Mouse (Mus musculus) hindbrain, embryonic 11.5 days (tissue): ENCODE data around the gene Rabgap1l. TPM values are rescaled to one million over a fixed set of nuclear protein-coding genes. Genes with fewer than 3 reads are reported as not detected.

Experiments
- ATAC-seq: fragments of 200-750 bp; cut with Nextera tagmentation; 2 replicates; pipeline ENCODE4 v1.8.0; 2017; ENCODE audit warnings: mild to moderate bottlenecking, moderate TSS enrichment, moderate library complexity; ENCODE audit not compliant: low FRiP score
- DNase-seq: peaks from one replicate; pipeline ENCODE4 v3.0.0-alpha.2; 2015; ENCODE audit warnings: low spot score
- H3K27ac ChIP-seq: fragments of 300-500 bp; sonication (generic); 2 replicates; pipeline ENCODE4 v1.5.1; 2014; ENCODE audit warnings: mild to moderate bottlenecking, low read depth, low read length
- H3K27me3 ChIP-seq: fragments of 300-500 bp; sonication (generic); 2 replicates; pipeline ENCODE4 v1.6.1; 2014; ENCODE audit warnings: mild to moderate bottlenecking, low read length, moderate library complexity, mixed read lengths; ENCODE audit not compliant: control insufficient read depth, insufficient read depth
- H3K36me3 ChIP-seq: fragments of 300-500 bp; sonication (generic); 2 replicates; pipeline ENCODE4 v1.6.1; 2014; ENCODE audit warnings: mild to moderate bottlenecking, low read length, moderate library complexity, mixed read lengths; ENCODE audit not compliant: control insufficient read depth, insufficient read depth
- H3K4me1 ChIP-seq: fragments of 300-500 bp; sonication (generic); replicated peaks from 2 replicates; pipeline ENCODE4 v1.6.1; 2014; ENCODE audit warnings: low read length, mixed read lengths; ENCODE audit not compliant: control insufficient read depth, insufficient read depth
- H3K4me2 ChIP-seq: fragments of 300-500 bp; sonication (generic); replicated peaks from 2 replicates; pipeline ENCODE4 v1.6.1; 2014; ENCODE audit warnings: mild to moderate bottlenecking, low read depth, low read length
- H3K4me3 ChIP-seq: fragments of 300-500 bp; sonication (generic); 2 replicates; pipeline ENCODE4 v1.5.1; 2014; ENCODE audit warnings: low read depth, low read length
- H3K9ac ChIP-seq: fragments of 300-500 bp; sonication (generic); 2 replicates; pipeline ENCODE4 v1.6.1; 2014; ENCODE audit warnings: low read depth, low read length
- H3K9me3 ChIP-seq: fragments of 300-500 bp; sonication (generic); 2 replicates; pipeline ENCODE4 v1.6.1; 2016; ENCODE audit warnings: low read length; ENCODE audit not compliant: control insufficient read depth
- WGBS: fragments of 180-500 bp; shearing (Covaris S2); extraction: QIAGEN DNeasy Blood & Tissue Kit; methylation state at CpG from one replicate; pipeline ENCODE4 v1.1.7; 2014; 5-methylcytosine and 5-hydroxymethylcytosine counted together
- polyA plus RNA-seq: library from polyadenylated mRNA; unstranded; fragments of >200 nt; fragmentation: Nextera tagmentation; extraction: Ambion mirVana; gene quantifications from 2 replicates; pipeline ENCODE4 v1.2.1, GENCODE M21; 2014

Gene Rabgap1l
- polyA plus RNA-seq, 1 experiment from 2014 or later, result 20.0 TPM

DNA sequence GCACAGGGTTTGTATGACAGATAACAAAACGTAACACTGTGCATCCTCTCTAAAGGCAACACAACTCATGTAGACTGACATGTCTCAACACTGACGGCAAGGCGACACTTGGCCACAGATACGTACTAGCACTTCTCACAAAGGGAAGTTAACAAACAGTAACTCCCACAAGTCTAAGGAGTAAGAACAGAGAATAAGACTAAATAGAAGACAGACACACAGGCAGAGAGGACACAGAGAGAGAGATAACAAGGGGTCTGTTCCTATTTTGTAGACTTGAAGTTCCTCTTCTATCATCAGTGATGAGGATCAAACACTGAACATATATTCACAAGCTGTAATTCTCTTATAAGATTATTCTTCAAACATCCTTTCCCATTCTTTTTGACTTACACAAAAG lies 216.9 kb downstream of the Rabgap1l start:
- 84% methylated on average over 4 of the region's 4 CpGs for WGBS
- Histone ChIP-seq H3K4me3 (no peak overlapping the region), H3K4me2 (no peak overlapping the region), H3K4me1 (no peaks in the 10 kb centered on the region), H3K9ac (no peak overlapping the region), H3K9me3 (no peaks in the 10 kb centered on the region), H3K36me3 (no peaks in the 10 kb centered on the region), H3K27me3 (no peaks in the 10 kb centered on the region), H3K27ac (no peak overlapping the region)
- ATAC-seq (no peak), DNase-seq (no peak)

- Histone ChIP-seq H3K4me2 (no peak overlapping the region), H3K4me3 (no peak overlapping the region), H3K4me1 (no peaks in the 10 kb centered on the region), H3K36me3 (no peaks in the 10 kb centered on the region), H3K9me3 (no peaks in the 10 kb centered on the region), H3K9ac (no peak overlapping the region), H3K27me3 (no peaks in the 10 kb centered on the region), H3K27ac (no peak overlapping the region)
- DNase-seq, result no peak
- ATAC-seq, result no peak
- 84% methylated on average over 4 of the region's 4 CpGs for WGBS
These were observed 219.0 kb downstream of the Rabgap1l start for GRCm38 (mm10) chr1:160574039-160574438.

- Histone ChIP-seq H3K4me3 (no peak overlapping the region), H3K9ac (no peak overlapping the region), H3K27ac (no peak overlapping the region), H3K4me1 (no peaks in the 10 kb centered on the region), H3K4me2 (no peak overlapping the region), H3K9me3 (no peaks in the 10 kb centered on the region), H3K27me3 (no peaks in the 10 kb centered on the region), H3K36me3 (no peaks in the 10 kb centered on the region)
- no peak for DNase-seq
- ATAC-seq, result no peak
- 57% methylated on average over 4 of the region's 4 CpGs for WGBS
These were observed 226.6 kb downstream of the Rabgap1l start for GRCm38 (mm10) chr1:160566458-160566857.

DNA sequence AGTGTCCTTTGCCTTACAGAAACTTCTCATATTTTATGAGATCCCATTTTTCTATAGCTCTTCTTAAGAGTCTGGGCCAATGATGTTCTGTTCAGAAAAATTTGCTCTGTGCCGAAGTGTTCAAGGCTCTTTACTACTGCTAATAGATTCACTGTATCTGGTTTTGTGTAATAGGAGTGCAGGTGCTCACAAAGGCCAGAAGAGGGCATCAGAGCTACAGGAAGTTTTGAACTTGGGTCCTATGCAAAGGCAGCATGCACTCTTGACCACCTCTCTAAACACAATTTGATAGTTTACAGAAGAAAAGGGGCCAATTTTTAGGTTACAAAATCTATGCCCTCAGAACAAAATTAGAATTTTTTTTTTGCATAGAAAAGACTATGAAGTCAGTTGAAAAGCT lies 231.6 kb downstream of the Rabgap1l start:
- WGBS, result 85% methylated on average over 1 of the region's 1 CpGs
- Histone ChIP-seq H3K4me3 (no peak overlapping the region), H3K9me3 (no peaks in the 10 kb centered on the region), H3K9ac (no peak overlapping the region), H3K36me3 (no peaks in the 10 kb centered on the region), H3K27ac (no peak overlapping the region), H3K4me1 (no peaks in the 10 kb centered on the region), H3K27me3 (no peaks in the 10 kb centered on the region), H3K4me2 (no peak overlapping the region)
- ATAC-seq (0 out of 2 replicates have a peak, but pooled peaks have one; percentile 27), DNase-seq (peak; percentile 56)

DNA sequence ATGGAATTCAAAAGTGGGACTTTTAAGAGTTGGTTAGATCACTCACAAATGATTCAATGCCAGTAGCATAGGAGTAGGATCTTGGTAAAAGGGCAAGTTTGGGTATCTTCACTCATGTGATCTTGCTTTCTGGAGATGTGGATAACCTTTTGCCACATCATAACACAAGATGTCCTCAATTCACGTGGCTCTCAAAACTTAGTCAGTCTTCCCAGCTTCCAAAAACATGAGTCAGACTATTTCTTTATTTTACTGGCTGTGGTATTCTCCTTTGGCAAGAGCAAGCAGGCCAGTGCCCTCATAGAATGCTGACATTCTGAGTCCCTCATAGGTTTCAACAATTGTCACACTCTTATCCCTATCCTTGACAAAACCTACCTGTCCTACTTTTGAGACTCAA lies 242.4 kb downstream of the Rabgap1l start:
- Histone ChIP-seq H3K4me1 (no peaks in the 10 kb centered on the region), H3K9ac (no peak overlapping the region), H3K36me3 (no peaks in the 10 kb centered on the region), H3K4me2 (no peak overlapping the region), H3K27ac (no peak overlapping the region), H3K4me3 (no peak overlapping the region), H3K9me3 (no peaks in the 10 kb centered on the region), H3K27me3 (no peaks in the 10 kb centered on the region)
- WGBS, result 86% methylated on average over 1 of the region's 1 CpGs
- DNase-seq, result no peak
- ATAC-seq, result no peak

- H3K27ac ChIP-seq, result no peak overlapping the region
- no peaks in the 10 kb centered on the region for H3K4me1 ChIP-seq
- no peaks in the 10 kb centered on the region for H3K9me3 ChIP-seq
- H3K27me3 ChIP-seq, result no peaks in the 10 kb centered on the region
- WGBS, result 49% methylated on average over 4 of the region's 4 CpGs
- H3K36me3 ChIP-seq, result no peaks in the 10 kb centered on the region
- DNase-seq (peak; percentile 20), ATAC-seq (peak; percentile 68)
- H3K9ac ChIP-seq, result no peak overlapping the region
- H3K4me3 ChIP-seq, result no peak overlapping the region
- no peak overlapping the region for H3K4me2 ChIP-seq
These were observed 244.8 kb downstream of the Rabgap1l start for GRCm38 (mm10) chr1:160547934-160548876.

DNA sequence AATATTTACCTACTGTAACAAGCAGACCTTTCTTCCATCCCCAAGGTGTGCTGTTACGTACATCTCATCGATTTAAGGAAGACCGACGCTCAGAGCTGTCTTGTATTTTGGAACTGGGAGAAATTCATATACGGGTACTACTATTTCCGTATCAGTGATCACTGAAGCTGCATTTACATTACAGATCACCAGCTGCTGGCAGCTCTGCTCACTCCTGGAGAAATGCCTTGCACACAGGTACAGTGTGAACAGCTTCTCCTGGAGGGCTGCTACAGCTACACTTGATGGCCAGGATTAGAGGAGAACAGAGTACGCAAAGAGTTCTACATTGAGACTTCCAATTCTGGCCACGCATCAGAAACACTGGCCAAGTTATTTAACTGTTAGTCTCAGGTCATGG lies 257.4 kb downstream of the Rabgap1l start:
- Histone ChIP-seq H3K4me3 (no peak overlapping the region), H3K36me3 (no peaks in the 10 kb centered on the region), H3K9me3 (no peaks in the 10 kb centered on the region), H3K27ac (no peak overlapping the region), H3K4me2 (no peak overlapping the region), H3K4me1 (0 out of 2 replicates have a peak, but pooled peaks cover 2% of the 10 kb centered on the region), H3K9ac (no peak overlapping the region), H3K27me3 (no peaks in the 10 kb centered on the region)
- DNase-seq (no peak), ATAC-seq (no peak; the same call in 1 of the 2 replicates)
- 92% methylated on average over 8 of the region's 8 CpGs for WGBS

DNA sequence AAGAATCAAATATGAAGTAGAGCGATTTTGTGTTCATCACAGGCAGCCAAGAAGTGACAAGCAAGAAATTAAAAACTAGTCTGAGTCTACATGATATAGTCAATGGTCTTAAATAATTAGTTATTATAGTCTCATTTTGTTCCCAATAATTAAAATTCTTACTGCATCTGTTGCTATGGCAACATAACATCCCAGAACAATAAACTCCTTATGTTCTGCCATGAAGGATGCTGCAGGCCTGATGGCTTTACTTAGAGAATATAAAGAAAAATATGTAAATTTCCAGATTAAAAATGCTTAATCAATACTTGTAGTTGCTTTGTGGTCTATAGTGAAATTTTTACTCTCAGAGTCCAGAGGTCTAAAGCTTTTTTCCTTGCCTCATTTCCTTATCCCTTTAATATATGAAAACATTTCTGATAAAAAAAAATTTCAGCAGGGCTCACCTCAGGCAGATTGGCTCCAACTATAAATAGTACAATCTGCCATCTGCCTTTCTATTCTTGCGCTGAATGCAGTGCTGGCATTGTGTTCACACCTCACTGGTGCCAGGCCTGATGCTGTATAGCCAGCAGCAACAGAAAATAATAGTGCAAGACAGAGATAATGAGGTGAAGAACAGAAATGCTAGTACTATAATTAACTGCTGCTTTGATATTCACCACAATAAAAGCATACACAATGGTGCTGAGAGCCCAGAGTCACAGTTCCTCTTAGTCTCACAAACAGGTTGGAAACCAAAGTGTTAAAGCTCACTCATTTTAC lies 258.3 kb downstream of the Rabgap1l start:
- Histone ChIP-seq H3K9me3 (no peaks in the 10 kb centered on the region), H3K27ac (no peak overlapping the region), H3K4me3 (no peak overlapping the region), H3K27me3 (no peaks in the 10 kb centered on the region), H3K9ac (no peak overlapping the region), H3K4me2 (no peak overlapping the region), H3K4me1 (0 out of 2 replicates have a peak, but pooled peaks cover 2% of the 10 kb centered on the region), H3K36me3 (no peaks in the 10 kb centered on the region)
- DNase-seq, result no peak
- ATAC-seq, result peak; percentile 67; the same call in 1 of the 2 replicates
- WGBS, result 68% methylated on average over 2 of the region's 2 CpGs
